Mouse (Mus musculus): ENCODE measurements at regions not wholly inside any gene's neighbourhood (a gene's known extent, or its start where the extent isn't known, plus 50 kb on each side); places are given as distances from the start of the nearest gene placed in this dataset.

- no peak for DNase-seq (ENCODE audit: low read depth, low spot score)
Measured at GRCm38 (mm10) chr13:112213652-112214081, 74.6 kb upstream of the Ankrd55 start.

GRCm38 (mm10) chr13:112216084-112216483, 72.2 kb upstream of the Ankrd55 start:
- no peak for DNase-seq (ENCODE audit: low read depth, low spot score)

- DNase-seq (ENCODE audit: low read depth, low spot score), result no peak
Measured at GRCm38 (mm10) chr13:112218389-112218788, 69.9 kb upstream of the Ankrd55 start.

DNA sequence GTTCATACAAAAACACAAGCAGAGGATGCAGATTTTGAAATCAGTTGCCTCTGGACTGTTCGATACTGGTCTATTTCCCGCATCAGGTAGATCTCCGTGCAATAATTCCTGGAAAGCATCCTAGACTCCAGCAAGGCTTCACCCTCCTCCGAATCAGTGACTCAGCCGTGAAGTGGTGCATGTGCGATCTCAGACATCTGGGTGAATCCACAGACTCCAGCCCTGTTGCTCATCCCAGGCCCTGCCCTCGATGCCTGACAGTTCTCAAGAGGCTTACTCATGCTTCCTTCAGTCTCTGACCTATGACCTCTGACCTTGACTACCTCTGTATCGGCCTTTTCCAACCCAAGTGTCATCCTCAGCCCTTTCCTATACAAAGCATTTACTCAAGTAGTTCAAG, 68.1 kb upstream of the Ankrd55 start:
- DNase-seq (ENCODE audit: low read depth, low spot score), result no peak

DNA sequence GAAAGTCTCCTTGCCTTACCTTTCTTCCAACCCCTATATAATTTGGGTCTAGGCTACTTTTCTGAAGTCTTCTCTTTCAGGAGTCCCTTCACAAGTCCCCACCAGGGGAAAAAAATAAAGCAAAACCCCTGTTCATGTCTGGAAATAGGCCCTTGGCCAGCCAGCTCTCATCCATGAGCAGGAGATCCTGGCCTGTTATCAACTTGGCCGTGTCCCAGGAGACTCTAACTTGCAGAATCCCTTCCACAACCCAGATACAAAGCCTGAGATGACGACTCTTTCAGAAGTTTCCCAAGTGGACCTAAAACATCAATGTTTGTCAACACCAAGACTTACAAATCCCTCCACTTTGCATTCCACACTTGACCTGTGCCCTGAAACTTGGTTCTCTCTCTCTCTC, 64.6 kb upstream of the Ankrd55 start:
- DNase-seq (ENCODE audit: low read depth, low spot score), result no peak

- DNase-seq (ENCODE audit: low read depth, low spot score), result no peak
Measured at GRCm38 (mm10) chr13:112227766-112228165, 60.5 kb upstream of the Ankrd55 start.

DNA sequence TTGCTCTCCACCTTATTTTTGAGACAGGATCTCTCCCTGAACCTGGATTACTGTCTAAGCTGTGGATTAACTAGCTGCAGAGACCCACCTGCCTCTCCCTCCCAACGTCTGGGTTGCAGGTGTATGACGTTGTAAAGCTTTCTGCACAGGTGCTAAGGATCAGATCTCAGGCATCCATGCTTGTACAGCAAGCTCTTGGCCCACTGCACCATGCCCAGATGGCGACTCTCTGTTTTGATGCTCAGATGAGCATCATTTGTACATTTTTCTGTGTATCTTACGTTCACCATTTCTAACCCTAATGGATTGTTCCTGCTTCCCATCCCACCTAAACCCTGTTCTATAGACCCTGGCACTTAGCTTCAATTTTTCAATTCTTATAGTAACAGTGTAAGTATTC, 59.4 kb upstream of the Ankrd55 start:
- DNase-seq (ENCODE audit: low read depth, low spot score), result no peak

GRCm38 (mm10) chr13:112230176-112230575, 58.1 kb upstream of the Ankrd55 start:
- DNase-seq (ENCODE audit: low read depth, low spot score), result no peak

GRCm38 (mm10) chr13:112234695-112235094, 53.6 kb upstream of the Ankrd55 start:
- DNase-seq (ENCODE audit: low read depth, low spot score), result no peak

DNA sequence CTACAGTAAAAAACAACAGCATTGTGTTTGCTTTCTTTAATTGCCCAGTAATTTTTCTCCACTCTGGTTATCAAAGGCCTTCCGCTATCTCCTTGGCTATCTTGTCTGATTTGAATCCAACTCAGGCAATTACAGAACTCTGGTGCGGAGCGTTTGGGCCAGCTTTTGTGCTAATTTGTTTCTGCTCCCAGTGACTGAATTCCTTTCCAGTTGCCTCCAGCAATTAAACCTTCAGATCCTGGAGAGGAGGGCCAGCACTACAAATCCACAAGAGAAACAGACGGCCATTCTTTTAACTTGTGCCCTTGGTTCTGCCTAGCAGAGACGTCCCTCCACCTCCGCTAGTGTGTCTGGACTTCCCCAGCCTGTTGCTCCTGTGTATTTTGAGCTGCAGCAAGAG, 51.3 kb upstream of the Ankrd55 start:
- no peak for DNase-seq (ENCODE audit: low read depth, low spot score)

GRCm38 (mm10) chr13:112237377-112237776, 50.9 kb upstream of the Ankrd55 start:
- no peak for DNase-seq (ENCODE audit: low read depth, low spot score)

GRCm38 (mm10) chr13:112237917-112238316, 50.3 kb upstream of the Ankrd55 start:
- no peak for DNase-seq (ENCODE audit: low read depth, low spot score)
